Mouse (Mus musculus): Measurements from ENCODE around the gene Ttbk2. TPM values are rescaled to one million over a fixed set of nuclear protein-coding genes. Genes with fewer than 3 reads are reported as not detected.
A peak's percentile ranks its signal among the peaks of the same experiment; 100 is the strongest.

The Ttbk2 gene
- polyA plus RNA-seq, 1 experiment from 2014 or later: 2.1 TPM

DNA sequence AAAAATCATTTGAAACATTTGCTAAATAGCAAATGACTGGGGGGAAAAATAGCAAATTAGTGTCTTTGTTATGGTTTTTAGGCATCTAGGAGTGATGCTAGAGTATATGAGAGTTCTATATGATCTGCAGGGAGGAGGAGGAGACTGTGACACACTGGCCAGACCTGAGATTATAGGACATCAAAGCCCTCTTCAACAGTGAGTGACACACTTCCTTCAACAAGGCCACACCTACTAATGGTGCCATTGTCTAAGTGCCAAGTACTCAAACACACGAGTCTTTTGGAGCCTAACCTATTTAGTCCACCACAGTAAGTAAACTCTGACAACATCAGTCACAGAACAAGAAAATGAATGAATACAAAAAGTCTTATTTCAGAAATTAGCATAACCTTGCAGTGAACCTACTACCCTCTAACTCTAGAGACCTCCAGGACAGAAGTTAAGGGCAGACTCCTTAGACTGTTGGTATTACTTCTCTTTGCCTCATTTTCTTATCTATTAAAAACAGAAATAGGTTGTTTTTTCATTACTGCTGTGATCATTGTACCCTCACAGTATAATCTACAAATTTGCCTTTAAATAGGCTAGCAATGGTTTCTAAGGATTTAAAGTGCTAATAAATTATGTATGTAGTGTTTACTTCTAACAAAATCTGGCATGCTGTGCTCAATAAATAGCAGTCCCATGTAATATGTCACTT lies 23.3 kb downstream of the Ttbk2 start:
- H3K4me2 ChIP-seq (ENCODE audit: low read depth, low read length): no peak overlapping the region
- no peak overlapping the region for H3K27ac ChIP-seq (ENCODE audit: low read length)
- H3K9ac ChIP-seq (ENCODE audit: low read length): no peak overlapping the region
- H3K27me3 ChIP-seq (ENCODE audit: control insufficient read depth, insufficient read depth, low read length): no peaks in the 10 kb centered on the region
- ATAC-seq (replicated peaks; ENCODE audit: extremely low read depth, insufficient read depth, low FRiP score): no peak
- H3K9me3 ChIP-seq (replicated peaks; ENCODE audit: control insufficient read depth, low read length): no peaks in the 10 kb centered on the region
- 29% methylated on average over 1 of the region's 1 CpGs for WGBS
- no peak overlapping the region for H3K4me3 ChIP-seq (ENCODE audit: low read length)
- H3K36me3 ChIP-seq (ENCODE audit: control insufficient read depth, insufficient read depth): 0 out of 2 replicates have a peak, but pooled peaks cover 5% of the 10 kb centered on the region
- H3K4me1 ChIP-seq (ENCODE audit: control insufficient read depth, insufficient read depth, low read length): no peaks in the 10 kb centered on the region

DNA sequence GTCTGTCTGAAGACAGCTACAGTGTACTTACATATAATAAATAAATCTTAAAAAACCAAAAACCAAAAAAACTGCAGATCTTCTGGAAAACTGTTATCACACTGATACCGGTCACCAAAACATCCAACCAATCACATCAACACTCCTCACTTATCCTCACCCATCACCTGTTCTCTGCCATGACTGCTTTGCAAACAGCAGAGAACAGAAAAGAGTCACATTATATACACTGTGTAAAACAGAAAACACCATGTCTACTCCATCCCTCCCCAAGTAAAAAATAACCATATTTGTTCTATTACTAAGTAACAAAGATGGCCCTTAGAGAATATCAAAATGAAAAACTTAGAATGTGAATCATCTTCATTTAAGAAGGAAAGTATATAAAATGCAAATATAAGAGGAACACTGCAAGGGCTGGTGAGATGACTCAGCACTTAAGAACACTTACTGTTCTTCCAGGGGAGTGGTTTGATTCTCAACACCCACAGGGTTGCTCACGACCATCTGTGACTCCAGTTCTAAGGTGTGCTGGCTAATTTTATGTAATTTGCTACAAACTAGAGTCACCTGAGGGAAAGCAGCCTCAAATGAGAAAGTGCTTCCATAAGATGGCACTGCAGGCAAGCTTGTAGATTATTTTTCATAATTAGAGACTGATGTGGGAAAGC lies 80.0 kb downstream of the Ttbk2 start:
- Histone ChIP-seq H3K4me1 (ENCODE audit: control insufficient read depth, insufficient read depth, low read length) (no peaks in the 10 kb centered on the region), H3K4me2 (ENCODE audit: low read depth, low read length) (no peak overlapping the region), H3K36me3 (ENCODE audit: control insufficient read depth, insufficient read depth) (peaks cover 7% of the 10 kb centered on the region; the same call in 1 of the 2 replicates), H3K9ac (ENCODE audit: low read length) (no peak overlapping the region), H3K27ac (ENCODE audit: low read length) (no peak overlapping the region), H3K27me3 (ENCODE audit: control insufficient read depth, insufficient read depth, low read length) (no peaks in the 10 kb centered on the region), H3K4me3 (ENCODE audit: low read length) (no peak overlapping the region), H3K9me3 (replicated peaks; ENCODE audit: control insufficient read depth, low read length) (no peaks in the 10 kb centered on the region)
- ATAC-seq (replicated peaks; ENCODE audit: extremely low read depth, insufficient read depth, low FRiP score): no peak
- 86% methylated on average over 2 of the region's 2 CpGs for WGBS

DNA sequence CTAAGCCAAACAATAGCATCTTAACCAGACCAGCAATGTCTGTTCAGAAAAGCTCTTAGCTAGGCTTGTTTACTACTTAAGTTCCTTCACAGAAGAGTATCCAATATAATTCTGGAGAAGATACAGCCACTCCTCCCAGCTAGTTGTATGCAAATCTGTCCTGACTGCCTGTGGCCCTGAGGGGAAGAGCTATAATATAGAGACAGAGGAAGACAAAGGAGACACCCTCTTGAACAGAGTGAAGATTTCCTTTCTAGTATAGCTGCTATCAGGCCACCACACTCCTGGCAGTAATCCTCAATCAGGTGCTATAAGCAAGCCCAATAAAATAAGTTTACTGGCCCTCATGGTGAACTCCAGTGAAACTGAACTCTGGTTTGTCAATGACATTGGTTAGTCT lies 88.5 kb downstream of the Ttbk2 start:
- no peak overlapping the region for H3K4me2 ChIP-seq (ENCODE audit: low read depth, low read length)
- H3K4me1 ChIP-seq (ENCODE audit: control insufficient read depth, insufficient read depth, low read length): no peaks in the 10 kb centered on the region
- ATAC-seq (replicated peaks; ENCODE audit: extremely low read depth, insufficient read depth, low FRiP score): no peak
- H3K9ac ChIP-seq (ENCODE audit: low read length): no peak overlapping the region
- H3K27me3 ChIP-seq (ENCODE audit: control insufficient read depth, insufficient read depth, low read length): no peaks in the 10 kb centered on the region
- H3K27ac ChIP-seq (ENCODE audit: low read length): no peak overlapping the region
- peaks cover 7% of the 10 kb centered on the region for H3K36me3 ChIP-seq (ENCODE audit: control insufficient read depth, insufficient read depth)
- no peak overlapping the region for H3K4me3 ChIP-seq (ENCODE audit: low read length)
- H3K9me3 ChIP-seq (replicated peaks; ENCODE audit: control insufficient read depth, low read length): no peaks in the 10 kb centered on the region

DNA sequence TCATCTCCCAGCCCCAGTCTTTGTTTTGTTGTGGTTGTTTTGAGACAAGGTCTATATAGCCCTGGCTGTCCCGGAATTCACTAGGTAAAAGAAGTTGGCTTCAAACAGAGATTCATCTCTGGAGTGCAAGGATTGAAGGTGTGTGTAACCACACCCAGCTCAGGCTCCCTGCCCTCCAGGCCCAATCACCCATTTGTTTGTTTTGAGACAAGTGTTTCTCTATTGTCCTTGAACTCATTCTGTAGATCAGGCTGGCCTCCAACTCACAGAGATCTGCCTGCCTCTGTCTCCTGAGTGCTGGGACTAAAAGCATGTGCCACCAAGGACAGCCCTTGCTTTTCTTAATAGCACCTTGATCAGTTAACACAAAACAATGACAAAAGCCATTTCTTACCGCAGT lies 102.4 kb downstream of the Ttbk2 start:
- no peak for ATAC-seq (replicated peaks; ENCODE audit: extremely low read depth, insufficient read depth, low FRiP score)
- Histone ChIP-seq H3K9me3 (replicated peaks; ENCODE audit: control insufficient read depth, low read length) (no peaks in the 10 kb centered on the region), H3K4me1 (ENCODE audit: control insufficient read depth, insufficient read depth, low read length) (peaks cover 7% of the 10 kb centered on the region; the same call in 1 of the 2 replicates), H3K4me2 (ENCODE audit: low read depth, low read length) (no peak overlapping the region), H3K9ac (ENCODE audit: low read length) (no peak overlapping the region), H3K36me3 (ENCODE audit: control insufficient read depth, insufficient read depth) (peaks cover 15% of the 10 kb centered on the region), H3K27me3 (ENCODE audit: control insufficient read depth, insufficient read depth, low read length) (no peaks in the 10 kb centered on the region), H3K4me3 (ENCODE audit: low read length) (no peak overlapping the region), H3K27ac (ENCODE audit: low read length) (no peak overlapping the region)
- 92% methylated on average over 2 of the region's 2 CpGs for WGBS

DNA sequence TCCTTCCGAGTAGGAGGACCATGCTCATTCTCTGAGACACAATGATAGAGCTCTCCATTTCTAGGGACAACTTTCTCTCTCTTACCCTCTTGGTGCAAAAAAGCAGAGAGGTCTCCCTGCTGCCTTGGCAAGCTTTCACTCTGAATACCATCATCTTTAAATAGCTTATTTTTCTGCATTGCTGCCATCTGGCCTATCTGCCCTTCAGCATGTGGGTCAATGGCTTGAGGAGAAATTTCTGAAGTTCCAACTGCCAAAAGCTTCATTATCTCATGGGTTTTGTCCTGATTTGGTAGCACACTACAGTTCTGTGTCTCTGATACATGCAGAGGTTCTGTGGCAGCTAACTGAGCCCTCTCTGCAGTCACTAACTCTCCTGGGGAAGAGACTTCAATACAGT lies 104.9 kb downstream of the Ttbk2 start:
- no peaks in the 10 kb centered on the region for H3K9me3 ChIP-seq (replicated peaks; ENCODE audit: control insufficient read depth, low read length)
- no peaks in the 10 kb centered on the region for H3K27me3 ChIP-seq (ENCODE audit: control insufficient read depth, insufficient read depth, low read length)
- H3K27ac ChIP-seq (ENCODE audit: low read length): peak overlapping the region; percentile 46
- peaks cover 7% of the 10 kb centered on the region; the same call in 1 of the 2 replicates for H3K4me1 ChIP-seq (ENCODE audit: control insufficient read depth, insufficient read depth, low read length)
- H3K4me3 ChIP-seq (ENCODE audit: low read length): no peak overlapping the region
- H3K36me3 ChIP-seq (ENCODE audit: control insufficient read depth, insufficient read depth): peaks cover 15% of the 10 kb centered on the region
- H3K4me2 ChIP-seq (ENCODE audit: low read depth, low read length): no peak overlapping the region
- no peak for ATAC-seq (replicated peaks; ENCODE audit: extremely low read depth, insufficient read depth, low FRiP score)
- WGBS: 81% methylated on average over 1 of the region's 1 CpGs
- no peak overlapping the region for H3K9ac ChIP-seq (ENCODE audit: low read length)

DNA sequence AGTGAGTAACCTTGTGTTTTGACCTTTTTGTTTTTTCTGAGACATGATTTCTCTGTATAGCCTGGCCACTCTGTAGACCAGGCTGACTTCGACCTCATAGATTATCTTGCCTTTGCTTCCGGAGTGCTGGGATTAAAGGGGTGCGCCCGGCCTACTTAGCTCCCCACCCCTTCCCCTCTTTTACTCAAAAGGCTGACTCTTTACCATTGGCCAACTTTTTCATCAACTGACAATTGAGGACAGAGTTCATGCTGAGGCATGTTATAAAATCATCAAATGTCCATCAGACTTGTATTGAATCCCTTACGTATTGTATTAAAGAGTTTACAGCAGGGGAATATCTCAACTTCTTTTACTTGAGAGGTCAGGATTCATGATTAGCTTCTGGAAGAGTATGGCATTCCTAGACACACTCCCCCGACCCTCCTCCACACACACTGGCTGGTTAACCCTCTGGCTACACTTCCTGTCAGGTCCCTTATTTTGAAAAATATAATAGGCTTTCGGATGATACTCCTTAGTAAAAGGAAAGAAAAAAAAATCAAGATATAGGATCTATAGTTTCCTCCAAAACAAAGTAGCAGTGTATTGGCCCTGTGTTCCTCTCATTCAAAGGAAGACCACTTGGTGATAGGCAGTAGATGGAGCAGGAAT lies 118.4 kb downstream of the Ttbk2 start:
- no peaks in the 10 kb centered on the region for H3K27me3 ChIP-seq (ENCODE audit: control insufficient read depth, insufficient read depth, low read length)
- peak overlapping the region; percentile 97 for H3K4me3 ChIP-seq (ENCODE audit: low read length)
- peaks cover 27% of the 10 kb centered on the region for H3K4me1 ChIP-seq (ENCODE audit: control insufficient read depth, insufficient read depth, low read length)
- H3K27ac ChIP-seq (ENCODE audit: low read length): peak overlapping the region; percentile 96
- H3K4me2 ChIP-seq (ENCODE audit: low read depth, low read length): peak overlapping the region; percentile 62
- H3K36me3 ChIP-seq (ENCODE audit: control insufficient read depth, insufficient read depth): peaks cover 16% of the 10 kb centered on the region
- ATAC-seq (replicated peaks; ENCODE audit: extremely low read depth, insufficient read depth, low FRiP score): no peak
- 26% methylated on average over 7 of the region's 7 CpGs for WGBS
- peak overlapping the region; percentile 83 for H3K9ac ChIP-seq (ENCODE audit: low read length)
- no peaks in the 10 kb centered on the region for H3K9me3 ChIP-seq (replicated peaks; ENCODE audit: control insufficient read depth, low read length)

DNA sequence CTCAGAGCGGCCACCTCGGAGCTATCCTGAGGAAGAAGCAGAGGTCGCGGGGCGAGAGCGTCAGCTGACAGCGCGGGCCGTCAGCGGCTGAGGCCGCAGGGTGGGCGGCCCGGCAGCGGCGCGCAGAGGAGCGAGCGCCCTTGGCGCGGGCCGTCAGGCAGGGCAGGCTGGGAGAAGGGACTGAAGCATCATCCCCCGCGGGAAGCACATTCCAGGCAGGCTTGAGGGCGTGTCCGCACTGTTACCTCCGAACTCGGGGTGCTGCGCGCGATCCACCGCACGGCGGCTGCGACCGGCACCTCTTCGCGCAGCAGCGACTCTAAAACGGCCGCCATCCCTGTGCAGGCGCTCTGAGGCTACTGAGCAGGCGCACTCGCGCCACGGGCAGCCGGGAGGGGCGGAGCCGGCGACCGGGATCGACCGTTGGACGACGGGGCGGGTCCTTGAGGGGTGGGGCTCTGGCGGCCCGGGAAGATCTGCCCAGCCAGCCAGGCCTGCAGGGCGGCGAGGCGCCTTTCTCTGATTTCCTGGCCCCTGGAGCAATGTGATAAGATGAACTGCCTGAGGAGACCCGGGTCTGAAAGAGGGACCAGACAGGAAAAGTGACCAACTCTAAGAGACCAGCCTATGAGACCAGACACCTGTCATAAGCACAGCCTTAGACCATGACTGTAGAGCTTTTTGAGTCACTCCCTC lies 119.1 kb downstream of the Ttbk2 start:
- Histone ChIP-seq H3K36me3 (ENCODE audit: control insufficient read depth, insufficient read depth) (peaks cover 23% of the 10 kb centered on the region), H3K4me2 (ENCODE audit: low read depth, low read length) (peak overlapping the region; percentile 98), H3K27ac (ENCODE audit: low read length) (peak overlapping the region; percentile 96), H3K9ac (ENCODE audit: low read length) (peak overlapping the region; percentile 83), H3K4me3 (ENCODE audit: low read length) (peak overlapping the region; percentile 97), H3K4me1 (ENCODE audit: control insufficient read depth, insufficient read depth, low read length) (peaks cover 27% of the 10 kb centered on the region), H3K9me3 (replicated peaks; ENCODE audit: control insufficient read depth, low read length) (no peaks in the 10 kb centered on the region), H3K27me3 (ENCODE audit: control insufficient read depth, insufficient read depth, low read length) (no peaks in the 10 kb centered on the region)
- peak; percentile 96 for ATAC-seq (replicated peaks; ENCODE audit: extremely low read depth, insufficient read depth, low FRiP score)
- WGBS: under 1% methylated on average over 60 of the region's 61 CpGs

DNA sequence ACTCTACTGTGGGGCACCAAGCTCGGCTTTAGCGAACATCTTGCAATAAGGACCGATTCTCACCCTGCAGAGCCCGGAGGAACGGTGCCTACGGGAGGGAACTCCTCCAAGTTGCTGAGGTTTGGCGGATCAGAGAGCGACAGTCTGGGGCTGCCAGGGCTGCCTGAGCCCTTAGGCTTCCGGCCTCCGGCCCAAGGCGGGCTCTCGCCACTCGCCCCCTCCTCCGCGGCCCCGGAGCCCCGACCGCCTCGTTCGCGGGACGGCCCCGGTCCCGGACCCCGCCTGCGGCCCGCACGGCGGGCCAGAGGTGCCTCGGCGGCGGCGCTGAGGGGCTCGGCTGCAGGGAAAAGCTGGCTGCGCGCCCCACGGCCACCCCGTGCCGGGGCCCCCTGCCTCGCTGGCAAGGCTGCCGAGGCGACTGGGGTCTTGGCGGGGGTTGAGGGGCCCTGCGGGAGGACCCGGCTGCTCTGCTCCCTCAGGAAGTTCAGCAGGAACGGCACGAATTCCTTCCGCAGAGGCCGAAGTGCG lies 119.7 kb downstream of the Ttbk2 start:
- peaks cover 28% of the 10 kb centered on the region for H3K36me3 ChIP-seq (ENCODE audit: control insufficient read depth, insufficient read depth)
- H3K4me2 ChIP-seq (ENCODE audit: low read depth, low read length): peak overlapping the region; percentile 98
- under 1% methylated on average over 50 of the region's 50 CpGs for WGBS
- H3K27ac ChIP-seq (ENCODE audit: low read length): peak overlapping the region; percentile 96
- no peaks in the 10 kb centered on the region for H3K9me3 ChIP-seq (replicated peaks; ENCODE audit: control insufficient read depth, low read length)
- H3K27me3 ChIP-seq (ENCODE audit: control insufficient read depth, insufficient read depth, low read length): no peaks in the 10 kb centered on the region
- peak; percentile 4 for ATAC-seq (replicated peaks; ENCODE audit: extremely low read depth, insufficient read depth, low FRiP score)
- peak overlapping the region; percentile 83 for H3K9ac ChIP-seq (ENCODE audit: low read length)
- H3K4me1 ChIP-seq (ENCODE audit: control insufficient read depth, insufficient read depth, low read length): peaks cover 27% of the 10 kb centered on the region
- peak overlapping the region; percentile 97 for H3K4me3 ChIP-seq (ENCODE audit: low read length)
